Mouse (Mus musculus) kidney, adult 2 months (tissue): ENCODE measurements around the gene Snrpg.

Experiments used
- CTCF ChIP-seq: fragments of 200-500 bp; conservative IDR thresholded peaks from 2 replicates; pipeline ENCODE4 v1.5.1; 2011; ENCODE audit warnings: low read depth, mild to moderate bottlenecking, control low read depth, low read length, moderate library complexity, mixed read lengths; ENCODE audit not compliant: insufficient read depth, insufficient read length
- POLR2A ChIP-seq: fragments of 200-500 bp; IDR thresholded peaks from one replicate; pipeline ENCODE4 v1.6.1; 2011; ENCODE audit warnings: low read depth, low read length, control low read depth

DNA sequence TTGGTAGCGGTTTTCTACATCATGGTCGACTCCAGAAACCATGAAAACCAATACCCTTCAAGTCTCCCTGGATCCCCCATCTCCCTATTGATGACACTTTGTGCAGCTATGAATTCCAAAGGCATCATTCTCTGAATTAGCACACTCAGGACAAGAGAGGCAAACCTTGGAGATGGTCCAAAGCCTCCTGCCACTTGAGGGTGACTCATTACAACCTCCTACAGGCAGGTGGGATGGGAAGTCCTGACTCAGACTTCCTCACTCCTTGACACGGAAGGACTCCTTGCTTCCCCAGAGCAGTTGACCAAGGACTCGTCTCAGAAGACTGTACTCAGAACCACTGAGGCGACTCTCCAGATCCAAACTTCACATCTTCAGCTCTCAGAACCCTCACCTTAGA lies 45.5 kb upstream of the Snrpg start:
- TF ChIP-seq POLR2A (no peak), CTCF (no peak)
